Mouse (Mus musculus) left cerebral cortex, postnatal 14 days (tissue): ENCODE data around the gene Dlx1. TPM values are rescaled to one million over a fixed set of nuclear protein-coding genes. Genes with fewer than 3 reads are reported as not detected.

Experiments used
- DNase-seq, 2 experiments: peaks; one replicate each; pipeline ENCODE4 v3.0.0; 2021 to 2022; ENCODE audit warnings: low spot score in 2 of 2, mixed read lengths in 1 of 2
- intact Hi-C: fragments of 180-260 bp; cut with DNase I; formaldehyde crosslinking; loops from one replicate; pipeline ENCODE4 v1.15.1; 2025
- total RNA-seq, 2 experiments: library from RNA; stranded (reverse); gene quantifications; 2 replicates each; pipeline ENCODE4 v1.2.3; 2021

Gene Dlx1
- total RNA-seq, 2 experiments from 2014 or later, result 20.7 to 24.2 TPM

DNA sequence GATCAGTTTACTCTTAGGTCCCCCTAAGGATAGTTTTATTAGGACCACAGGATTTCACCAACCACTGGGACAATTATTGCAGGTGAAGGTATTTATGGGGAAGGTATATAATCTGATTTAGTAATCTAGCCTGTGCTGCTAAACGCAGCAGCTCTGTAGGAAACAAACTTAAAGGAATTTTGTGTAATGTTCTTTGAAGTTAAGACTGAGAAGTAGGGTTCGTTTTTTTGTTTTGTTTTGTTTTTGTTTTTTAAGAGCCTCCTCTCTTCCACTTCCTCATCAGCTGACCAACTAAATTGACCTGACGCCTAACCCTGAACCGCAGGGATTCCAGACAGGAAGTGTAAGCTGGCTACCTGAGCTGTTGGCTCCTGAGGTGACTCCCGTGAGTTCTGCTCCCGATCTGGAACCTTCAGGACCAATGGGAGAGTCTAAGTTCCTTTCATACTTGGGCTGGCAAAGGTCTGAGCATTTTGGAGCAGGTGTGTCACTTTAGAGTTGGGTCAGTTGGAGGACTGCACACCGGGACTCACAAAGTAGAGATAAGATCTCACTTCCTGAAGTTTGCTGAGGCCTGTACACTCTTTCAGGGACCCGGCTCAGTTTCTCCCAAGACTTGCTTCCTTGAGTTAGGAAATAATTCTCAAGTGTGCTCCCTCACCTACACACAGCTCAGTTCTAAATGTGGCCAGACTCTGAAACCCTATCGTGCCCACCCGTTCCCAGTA lies 1.2 kb upstream of the Dlx1 start:
- no peak for DNase-seq
- intact Hi-C loops, result no loop called here

DNA sequence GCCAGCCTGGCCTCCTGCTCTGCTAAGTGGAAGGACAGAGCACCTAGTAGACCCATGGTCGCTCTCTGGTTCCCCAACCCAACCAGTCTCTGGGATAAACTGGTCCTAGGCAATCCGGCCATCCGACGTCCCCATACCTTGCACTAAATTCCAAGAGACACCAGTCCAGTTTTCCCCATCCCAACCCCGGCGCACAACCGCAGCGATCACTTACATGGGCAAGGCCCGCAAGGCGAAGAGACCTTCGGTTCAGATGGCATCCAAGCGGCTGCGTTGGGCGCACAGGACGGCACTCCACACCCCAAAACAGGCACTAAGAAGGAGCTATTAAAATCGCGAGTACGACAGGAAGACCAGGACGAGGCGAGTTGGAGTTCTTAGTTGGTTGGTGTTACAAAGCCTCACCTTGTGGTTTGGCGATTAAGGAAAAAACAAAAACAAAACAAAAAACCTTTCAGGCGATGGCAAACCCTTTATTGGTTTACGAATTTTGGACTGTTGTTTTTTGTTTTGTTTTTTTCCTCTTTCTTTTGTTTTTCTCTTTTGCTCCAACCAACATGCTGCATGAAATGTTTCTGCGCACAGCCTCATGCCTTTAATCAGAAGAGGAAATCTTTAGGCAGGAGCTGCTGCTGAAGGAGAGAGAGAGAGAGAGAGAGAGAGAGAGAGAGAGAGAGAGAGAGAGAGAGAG lies 445 bp upstream of the Dlx1 start:
- no peak for DNase-seq
- intact Hi-C loops, result no loop called here

DNA sequence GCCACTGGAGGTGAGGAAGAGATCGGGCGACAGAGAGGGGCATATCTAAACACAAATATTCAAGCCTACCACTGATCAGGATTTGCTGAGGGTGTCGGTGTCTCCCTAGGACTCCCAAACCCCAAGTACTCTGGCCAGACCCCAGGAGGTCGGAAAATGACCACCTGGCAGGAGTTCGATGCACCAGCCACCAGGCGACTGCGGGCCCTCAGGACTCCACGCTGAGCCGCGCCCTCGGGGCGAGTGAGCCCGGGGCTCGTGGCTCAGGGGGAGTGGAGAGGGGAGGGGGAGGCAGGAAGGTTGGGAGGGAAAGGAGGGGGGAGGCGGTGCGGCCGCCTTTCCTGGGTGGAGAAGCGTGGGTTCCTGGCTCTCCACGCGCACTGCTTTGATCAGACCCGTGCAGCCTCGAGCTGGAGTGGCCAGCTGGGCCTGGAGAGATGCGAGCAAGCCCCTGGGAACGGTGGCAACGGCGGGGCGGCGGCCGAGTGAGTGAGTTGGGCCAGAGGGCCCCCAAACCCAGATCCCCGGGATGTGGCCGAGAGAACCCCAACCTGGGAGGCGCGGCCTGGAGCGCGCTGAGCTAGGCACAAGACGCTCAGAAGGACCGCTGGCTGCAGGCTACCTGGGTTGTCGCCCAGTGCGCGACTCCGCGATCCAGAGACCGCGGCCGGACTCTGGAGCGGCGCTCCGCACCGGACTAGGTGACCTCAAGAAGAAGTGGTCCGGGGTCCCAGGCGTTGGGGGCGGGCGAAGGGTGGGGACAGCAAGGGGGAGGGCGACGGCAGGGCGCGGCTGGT lies 999 bp downstream of the Dlx1 start:
- no peak for DNase-seq
- intact Hi-C loops, result no loop called here

DNA sequence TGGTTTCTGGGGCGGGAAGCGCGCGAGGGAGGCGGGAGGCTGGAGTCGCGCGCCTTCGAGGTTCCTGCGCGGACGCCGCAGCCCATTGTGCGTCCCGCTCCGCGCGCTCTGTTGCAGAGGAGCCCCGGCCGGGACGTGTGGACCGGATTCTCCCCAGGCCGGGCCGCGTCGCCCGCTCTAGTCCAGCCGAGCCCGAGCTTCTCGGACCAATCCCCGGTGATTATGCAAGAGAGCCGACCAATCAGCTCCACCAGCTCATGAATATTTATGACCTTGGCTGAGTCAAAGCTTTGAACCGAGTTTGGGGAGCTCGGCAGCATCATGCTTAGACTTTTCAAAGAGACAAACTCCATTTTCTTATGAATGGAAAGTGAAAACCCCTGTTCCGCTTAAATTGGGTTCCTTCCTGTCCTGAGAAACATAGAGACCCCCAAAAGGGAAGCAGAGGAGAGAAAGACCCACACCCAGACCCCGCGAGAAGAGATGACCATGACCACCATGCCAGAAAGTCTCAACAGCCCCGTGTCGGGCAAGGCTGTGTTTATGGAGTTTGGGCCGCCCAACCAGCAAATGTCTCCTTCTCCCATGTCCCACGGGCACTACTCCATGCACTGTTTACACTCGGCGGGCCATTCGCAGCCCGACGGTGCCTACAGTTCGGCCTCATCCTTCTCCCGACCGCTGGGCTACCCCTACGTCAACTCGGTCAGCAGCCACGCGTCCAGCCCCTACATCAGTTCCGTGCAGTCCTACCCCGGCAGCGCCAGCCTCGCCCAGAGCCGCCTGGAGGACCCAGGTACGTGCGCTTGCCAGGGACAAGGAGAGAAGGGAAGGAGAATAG lies 1.8 kb downstream of the Dlx1 start:
- intact Hi-C loops, result loop anchor here (5.0 kb wide), 1 partner anchor 1743 kb away; the partner anchor contains the start of gene Sp9
- DNase-seq, result peak; percentile 69 to 75

DNA sequence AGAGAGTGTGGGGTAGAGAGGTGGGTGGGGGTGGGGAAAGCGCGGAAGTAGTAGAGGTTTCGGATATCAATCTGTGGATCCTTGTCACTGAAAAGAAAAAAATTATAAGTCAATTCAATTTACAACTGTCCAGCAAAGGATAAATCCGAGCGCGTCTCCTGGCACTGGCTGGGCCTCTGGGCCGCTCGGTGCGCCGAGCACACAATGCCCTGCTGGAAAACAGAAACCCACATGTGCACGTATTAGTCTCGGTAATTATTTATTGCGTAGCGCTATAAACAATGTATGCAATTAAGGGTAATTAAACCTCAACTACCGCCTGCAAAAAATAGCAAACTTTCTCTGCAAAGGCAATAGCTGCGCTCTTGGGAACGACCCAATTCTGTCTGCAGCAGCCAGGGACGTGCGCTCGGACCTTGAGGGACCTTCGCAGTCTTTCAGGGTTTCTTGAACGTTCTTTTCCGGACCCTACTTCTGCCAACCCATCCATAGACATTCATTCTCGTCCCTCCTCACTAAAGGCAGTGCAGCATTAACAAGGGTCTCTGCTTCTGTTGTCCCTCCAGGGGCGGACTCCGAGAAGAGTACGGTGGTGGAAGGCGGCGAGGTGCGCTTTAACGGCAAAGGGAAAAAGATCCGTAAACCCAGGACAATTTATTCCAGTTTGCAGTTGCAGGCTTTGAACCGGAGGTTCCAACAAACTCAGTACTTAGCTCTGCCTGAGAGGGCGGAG lies 2.6 kb downstream of the Dlx1 start:
- no peak for DNase-seq
- intact Hi-C loops, result loop anchor here (5.0 kb wide), 1 partner anchor 1742 kb away; the partner anchor contains the start of gene Sp9

DNA sequence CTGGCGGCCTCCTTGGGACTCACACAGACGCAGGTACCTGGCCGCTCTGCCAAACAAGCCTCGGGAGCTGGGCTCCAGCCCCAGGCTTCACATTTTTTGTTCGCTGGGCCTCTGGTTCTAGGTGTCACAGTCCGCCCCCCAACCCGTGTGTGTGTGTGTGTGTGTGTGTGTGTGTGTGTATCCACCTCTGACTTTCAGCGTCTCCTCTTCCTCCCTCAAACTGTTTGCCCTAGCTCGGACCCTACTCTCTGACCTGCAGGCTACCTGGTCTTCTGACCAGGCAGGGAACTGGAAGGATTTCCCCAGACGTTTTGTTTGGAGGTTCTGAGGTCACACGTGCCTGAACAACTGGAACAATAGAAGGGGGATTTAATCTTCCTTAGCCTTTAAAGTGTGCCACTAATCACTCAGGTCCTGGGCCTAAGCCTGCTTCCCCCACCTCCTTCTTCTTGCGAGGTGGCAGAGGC lies 3.2 kb downstream of the Dlx1 start:
- intact Hi-C loops, result loop anchor here (5.0 kb wide), 1 partner anchor 1741 kb away; the partner anchor contains the start of gene Sp9
- no peak for DNase-seq

DNA sequence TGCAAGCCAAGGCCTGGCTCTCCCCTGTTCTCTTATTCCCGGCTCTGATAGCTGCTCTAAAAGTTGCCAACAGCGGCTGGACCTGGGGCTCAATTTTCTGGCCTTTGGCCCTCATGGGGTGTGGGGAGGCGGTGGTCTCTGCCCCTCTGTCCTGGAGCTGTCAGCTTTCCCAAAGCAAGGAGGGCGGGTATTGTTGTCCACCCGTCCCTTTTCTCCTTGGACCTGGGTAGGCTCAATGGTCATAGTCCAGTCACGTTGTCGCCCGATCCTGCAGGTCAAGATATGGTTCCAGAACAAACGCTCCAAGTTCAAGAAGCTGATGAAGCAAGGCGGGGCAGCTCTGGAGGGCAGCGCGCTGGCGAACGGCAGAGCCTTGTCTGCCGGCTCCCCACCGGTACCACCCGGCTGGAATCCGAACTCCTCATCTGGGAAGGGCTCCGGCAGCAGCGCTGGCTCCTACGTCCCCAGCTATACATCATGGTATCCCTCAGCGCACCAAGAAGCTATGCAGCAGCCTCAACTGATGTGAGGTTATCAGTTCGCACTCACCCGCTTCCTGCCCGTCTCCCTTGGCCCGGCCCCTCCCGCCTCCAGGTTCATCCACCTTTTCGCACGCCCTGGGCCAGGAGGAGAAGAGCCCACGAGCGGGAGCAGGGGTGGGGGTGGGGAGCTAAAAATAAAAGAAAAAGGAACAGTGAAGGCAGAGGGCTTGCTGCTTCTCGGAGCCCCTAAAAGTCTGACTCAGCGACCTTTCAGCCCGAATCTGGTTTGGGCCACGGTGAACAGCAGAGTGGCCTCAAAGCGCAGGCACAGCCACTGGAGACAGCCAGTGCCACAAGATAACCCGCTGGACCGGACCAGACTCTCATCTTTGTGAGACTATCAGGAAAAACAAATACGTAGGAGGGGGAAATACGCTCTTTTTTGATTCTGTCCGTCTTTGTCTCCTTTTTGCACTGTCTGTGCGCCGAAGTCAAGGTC lies 4.4 kb downstream of the Dlx1 start:
- DNase-seq, result no peak
- intact Hi-C loops, result loop anchor here (5.0 kb wide), 1 partner anchor 1740 kb away; the partner anchor contains the start of gene Sp9

DNA sequence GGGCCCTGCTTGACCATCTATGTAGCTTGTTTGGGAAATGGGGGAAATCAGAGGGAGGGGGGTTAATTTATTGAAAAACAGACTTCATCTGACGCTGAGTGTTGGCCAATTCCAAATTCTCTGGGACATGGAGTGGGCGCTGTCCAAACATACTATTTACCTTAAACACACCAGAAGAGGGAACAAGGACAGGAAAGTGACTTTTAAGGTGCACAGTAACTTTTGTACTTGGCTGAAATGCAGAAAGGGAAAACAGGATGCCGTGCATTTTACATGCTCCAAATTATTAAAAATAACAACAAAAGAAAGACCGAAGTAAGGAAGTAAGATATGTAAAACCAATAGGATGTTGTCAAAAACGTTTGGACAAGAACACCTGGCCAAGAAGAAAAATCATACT lies 5.2 kb downstream of the Dlx1 start:
- intact Hi-C loops, result loop anchor here (5.0 kb wide), 1 partner anchor 1739 kb away; the partner anchor contains the start of gene Sp9
- no peak for DNase-seq

DNA sequence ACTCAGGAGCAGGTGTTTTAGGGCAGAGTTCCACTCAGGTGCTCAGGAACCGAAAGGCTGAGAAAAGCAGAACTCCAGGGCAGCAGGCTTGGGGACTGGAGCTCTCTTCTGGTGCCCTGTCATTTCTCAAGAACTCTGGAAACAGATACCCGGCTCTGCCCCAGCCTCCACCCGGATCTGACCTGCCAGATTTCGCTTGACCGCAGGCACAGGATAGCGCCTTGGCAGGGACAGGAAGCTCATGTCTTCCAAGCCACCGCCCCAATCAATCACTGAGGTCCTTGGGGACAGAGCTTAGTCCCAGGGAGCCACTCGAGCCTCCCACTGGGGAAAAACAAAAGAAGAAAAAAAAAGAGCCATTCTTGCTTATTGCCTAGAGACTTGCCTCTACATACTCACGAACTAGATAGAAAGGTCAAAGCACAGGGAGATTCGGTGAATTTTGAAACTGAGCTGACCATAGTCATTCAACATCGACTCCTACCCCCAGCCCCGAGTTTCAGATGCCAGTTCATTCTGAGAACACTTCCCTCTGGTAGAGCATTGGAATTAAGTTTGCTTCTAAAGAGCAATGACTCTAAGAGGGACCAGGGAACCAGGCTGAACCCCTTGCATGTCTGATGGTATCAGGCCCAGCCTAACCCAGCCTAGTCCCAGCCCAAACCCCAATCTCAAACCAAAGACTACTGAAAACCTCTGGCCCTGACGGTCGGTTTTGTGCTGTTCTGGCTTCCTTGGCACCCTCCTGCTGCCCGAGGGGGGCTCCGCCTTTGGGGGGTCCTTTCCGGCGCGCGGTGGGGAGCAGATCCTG lies 6.5 kb downstream of the Dlx1 start:
- no peak for DNase-seq
- intact Hi-C loops, result loop anchor here (5.0 kb wide), 1 partner anchor 1738 kb away; the partner anchor contains the start of gene Sp9

DNA sequence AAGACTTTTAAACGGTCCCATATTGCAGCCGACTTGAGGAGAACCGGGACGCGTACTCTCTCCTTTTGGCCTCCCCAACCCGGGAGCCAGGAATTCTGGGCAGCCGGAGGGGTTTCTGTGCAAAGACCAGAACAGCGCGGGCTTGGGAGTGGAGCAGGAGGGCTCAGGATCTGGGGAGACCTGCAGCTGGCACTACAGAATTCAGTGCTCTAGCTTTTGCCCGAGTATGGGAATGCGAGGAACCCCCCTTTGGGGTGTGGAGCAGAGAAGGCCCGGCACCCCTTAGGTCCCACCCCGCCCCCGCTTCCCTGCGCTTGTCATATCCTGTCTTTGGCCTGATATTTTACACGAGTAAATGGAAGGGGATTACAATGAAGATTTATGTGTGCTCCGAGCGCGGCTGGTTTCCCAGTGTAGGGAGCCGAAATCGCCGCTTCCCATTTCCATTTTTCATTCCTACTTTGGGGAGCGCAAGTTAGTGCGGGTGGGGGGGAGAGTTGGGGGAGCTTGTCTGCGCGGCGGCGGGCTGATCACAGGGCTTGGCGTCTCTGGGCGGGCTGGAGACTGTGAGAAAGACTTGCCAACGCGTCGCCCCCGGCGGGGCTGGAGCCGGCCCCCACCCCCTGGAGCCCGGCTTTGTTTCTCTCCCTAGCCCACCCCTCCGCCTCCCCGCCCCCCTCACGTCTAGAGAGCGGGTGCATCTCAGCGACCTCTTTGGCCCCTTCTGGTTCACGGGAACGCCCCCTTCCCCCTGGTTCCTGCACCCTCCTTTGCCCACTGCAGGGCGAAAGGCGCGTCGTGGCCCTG lies 12.9 kb downstream of the Dlx1 start:
- DNase-seq, result no peak
- intact Hi-C loops, result loop anchor here (10.0 kb wide), 1 partner anchor 286 kb away; no protein-coding TSS in a partner anchor

DNA sequence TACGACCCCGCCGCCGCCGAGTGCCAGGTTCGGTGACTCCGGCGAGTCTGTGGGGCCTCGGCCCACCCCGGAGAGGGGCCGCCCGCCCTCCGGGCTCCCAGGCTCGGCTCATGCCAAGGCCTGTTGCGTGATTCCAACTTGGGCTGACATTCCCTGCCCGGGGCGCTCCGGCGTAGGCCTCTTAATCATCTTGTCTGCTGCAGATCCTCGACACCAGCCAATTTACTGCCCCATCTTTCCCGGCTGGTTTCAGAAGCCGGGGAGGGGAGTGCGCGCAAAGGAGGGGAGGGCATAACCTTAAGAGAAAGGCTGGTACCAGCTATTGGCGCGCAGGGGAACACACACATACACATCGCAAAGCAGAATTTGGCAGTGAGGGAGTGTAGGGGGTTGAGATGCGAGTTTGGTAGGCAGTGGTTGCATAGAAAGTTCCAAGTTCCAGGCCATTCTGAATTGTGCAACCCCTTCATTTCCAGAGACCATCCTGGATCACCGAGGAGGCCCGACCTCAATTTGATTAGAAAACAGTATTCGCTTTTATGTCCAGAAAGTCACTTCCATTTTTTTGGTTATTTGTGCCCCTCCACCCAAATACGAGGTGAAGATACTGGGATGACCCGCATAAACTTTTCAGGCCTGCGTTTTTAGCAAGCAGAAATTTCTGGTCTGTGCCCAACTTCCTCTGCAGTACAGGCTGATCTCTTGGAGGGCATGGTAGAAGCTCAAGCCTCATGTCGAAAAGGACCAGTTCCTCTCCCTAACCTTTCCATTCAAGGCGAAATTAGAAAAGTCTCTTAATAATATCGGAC lies 13.7 kb downstream of the Dlx1 start:
- intact Hi-C loops, result loop anchor here (10.0 kb wide), 1 partner anchor 287 kb away; no protein-coding TSS in a partner anchor
- DNase-seq, result no peak

DNA sequence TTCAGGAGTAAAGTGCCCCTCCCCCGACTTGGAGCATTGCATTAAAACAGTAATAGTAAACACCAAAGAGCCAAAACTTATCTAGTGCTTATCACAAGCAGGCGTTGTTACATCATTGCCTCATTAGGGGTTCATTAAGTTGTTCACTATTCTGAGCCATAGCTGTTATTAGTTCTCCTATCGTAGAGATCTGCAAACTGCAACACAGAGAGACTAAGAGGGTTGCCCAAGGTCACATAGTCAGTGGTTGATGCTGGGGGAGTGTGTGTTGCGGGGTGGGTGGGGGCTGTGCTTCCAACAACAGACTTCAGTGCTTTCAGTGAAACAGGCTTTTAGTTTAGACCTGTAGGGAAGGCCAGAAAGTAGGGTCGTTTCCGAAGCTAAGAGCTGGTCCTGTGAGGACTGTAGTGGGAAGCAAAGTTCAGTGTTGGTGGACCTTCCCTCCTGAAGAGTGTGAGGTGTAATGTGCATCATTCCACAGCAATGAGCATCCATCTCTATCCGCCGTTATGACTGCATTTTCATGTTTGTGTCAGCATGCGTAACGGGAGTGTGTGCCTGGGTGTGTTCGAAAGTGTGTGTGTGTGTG lies 14.4 kb downstream of the Dlx1 start:
- intact Hi-C loops, result loop anchor here (10.0 kb wide), 1 partner anchor 288 kb away; no protein-coding TSS in a partner anchor
- no peak for DNase-seq

DNA sequence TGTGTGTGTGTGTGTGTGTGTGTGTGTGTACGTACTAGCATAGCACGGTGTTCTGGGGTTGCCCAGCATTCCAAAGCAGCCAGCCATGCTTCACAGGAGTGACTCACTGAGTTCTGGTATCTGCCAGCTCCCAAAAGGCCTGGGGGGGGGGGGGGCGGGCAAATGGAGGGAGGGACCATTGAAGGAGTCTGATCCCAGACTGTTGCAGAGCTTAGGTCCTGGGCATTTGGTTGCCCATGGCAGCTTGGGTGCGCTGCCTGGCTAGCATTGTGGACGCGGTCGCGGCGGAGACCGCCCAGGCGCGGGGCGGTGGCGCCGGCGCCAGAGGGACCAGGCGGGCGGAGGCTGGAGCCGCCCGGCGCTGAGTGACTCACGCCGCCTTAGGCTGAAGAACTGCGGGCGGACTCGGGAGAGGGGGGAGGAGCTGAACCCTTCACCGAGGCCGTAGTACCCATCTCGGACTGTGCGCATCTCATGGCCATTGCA lies 14.9 kb downstream of the Dlx1 start:
- no peak for DNase-seq
- intact Hi-C loops, result loop anchor here (10.0 kb wide), 1 partner anchor 288 kb away; no protein-coding TSS in a partner anchor

DNA sequence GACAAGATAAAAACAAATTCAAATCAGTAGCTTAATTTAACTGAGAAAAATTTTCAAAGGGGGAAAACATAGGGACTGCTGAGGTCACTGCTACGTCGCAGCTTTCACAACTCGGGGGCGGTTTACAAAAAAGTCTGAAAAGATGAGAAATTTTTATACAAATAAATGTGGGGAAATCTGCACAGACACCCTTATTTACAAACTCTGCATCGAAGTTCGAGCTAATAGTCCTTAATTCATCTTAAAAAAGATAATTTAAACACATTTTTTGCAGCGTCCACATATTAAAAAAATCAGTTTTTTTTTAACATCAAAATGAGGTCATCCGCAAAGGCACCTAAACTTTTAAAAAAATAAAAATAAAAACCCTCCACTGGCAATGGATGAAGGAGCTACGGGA lies 15.6 kb downstream of the Dlx1 start:
- no peak for DNase-seq
- intact Hi-C loops, result loop anchor here (10.0 kb wide), 1 partner anchor 289 kb away; no protein-coding TSS in a partner anchor
